9 mouse cellular contexts compared by ENCODE assay signal in genomic region chr12:105727964-105728363, GRCm38 (mm10). TPM values are rescaled to one million over a fixed set of nuclear protein-coding genes. Genes with fewer than 3 reads are reported as not detected.
DNase-seq lines count a peak whose midpoint lies in the region; ATAC-seq lines count a peak whose summit lies in the region.
"Had no signal": no experiment of that assay in that cellular context is flagged by ENCODE, and none has a peak within 500 bp of the region (broad histone marks: within the 10 kb centered on the region; RNA-seq: fewer than 3 reads in every experiment).

No protein-coding gene starts in this region.

- H3K27ac ChIP-seq in kidney, embryonic 16.5 days (ENCODE audit: low read length), result no peak overlapping the region
- H3K27ac ChIP-seq: limb, embryonic 13.5 days had no signal

- H3K27me3 ChIP-seq in kidney, embryonic 16.5 days (ENCODE audit: insufficient read depth, low read length), result no peaks in the 10 kb centered on the region
- H3K27me3 ChIP-seq: limb, embryonic 13.5 days had no signal

- no peak overlapping the region for H3K4me2 ChIP-seq in kidney, embryonic 16.5 days (replicated peaks; ENCODE audit: low read depth, low read length)
- H3K4me2 ChIP-seq: limb, embryonic 13.5 days had no signal

- intact Hi-C loops in gastrocnemius, postnatal 36 days (cut with DNase I), result loop anchor here (5.0 kb wide), 1 partner anchor 231 kb away; no protein-coding TSS in a partner anchor

- H3K36me3 ChIP-seq in kidney, embryonic 16.5 days (ENCODE audit: insufficient read depth, low read length), result no peaks in the 10 kb centered on the region
- H3K36me3 ChIP-seq: limb, embryonic 13.5 days had no signal

- H3K9ac ChIP-seq in kidney, embryonic 16.5 days (replicated peaks; ENCODE audit: low read length), result no peak overlapping the region
- H3K9ac ChIP-seq: limb, embryonic 13.5 days had no signal

- WGBS in kidney, embryonic 16.5 days, result 28% methylated on average over 8 of the region's 8 CpGs

- H3K4me3 ChIP-seq in kidney, embryonic 16.5 days (ENCODE audit: low read length), result no peak overlapping the region
- H3K4me3 ChIP-seq: erythroblast, embryonic 14.5 days; limb, embryonic 13.5 days had no signal

- DNase-seq in kidney, adult 9 months, result peak; percentile 45
- peak; percentile 71 for DNase-seq in ES-CJ7 (ENCODE audit: low read depth, low spot score)
- DNase-seq in ZHBTc4 (ENCODE audit: low read depth, low spot score), result peak; percentile 76
- DNase-seq in gastrocnemius, postnatal 36 days, result no peak

- no peaks in the 10 kb centered on the region for H3K4me1 ChIP-seq in kidney, embryonic 16.5 days (ENCODE audit: insufficient read depth, low read length)

- H3K9me3 ChIP-seq in kidney, embryonic 16.5 days (ENCODE audit: low read length), result no peaks in the 10 kb centered on the region
- H3K9me3 ChIP-seq: limb, embryonic 13.5 days had no signal

- ATAC-seq in kidney, embryonic 16.5 days (ENCODE audit: low FRiP score, low TSS enrichment), result no peak
- ATAC-seq in granulocyte monocyte progenitor cell, adult 5-6 weeks (replicated peaks; ENCODE audit: poor library complexity, severe bottlenecking), result peak; percentile 61
- peak; percentile 40 for ATAC-seq in megakaryocyte progenitor cell, adult 5-6 weeks (replicated peaks; ENCODE audit: poor library complexity)

RNA-seq across cellular contexts. Expression of gene Ak7, which starts 22.2 kb away (rescaled TPM):
- polyA plus RNA-seq in kidney, embryonic 16.5 days (2015; fragmentation: Nextera tagmentation; extraction: Ambion mirVana), result 1.1 and 1.4 TPM in 2 replicates
- total RNA-seq in granulocyte monocyte progenitor cell, adult 5-6 weeks (2014; fragmentation: Nextera tagmentation), result 0.21 TPM in 1 of 2 replicates, not detected in the other
- not detected in 2 replicates for total RNA-seq in granulocyte monocyte progenitor cell, adult 5-6 weeks (2017)
- not detected in 2 replicates for total RNA-seq in megakaryocyte progenitor cell, adult 5-6 weeks (2015)
- 0.10 TPM in 1 of 2 replicates, not detected in the other for total RNA-seq in megakaryocyte progenitor cell, adult 5-6 weeks (2017)
- not detected for total RNA-seq in gastrocnemius, postnatal 36 days (2021)
- polyA plus RNA-seq: erythroblast, embryonic 14.5 days had no signal

RNA-seq across cellular contexts. Expression of gene Atg2b, which starts 43.0 kb away (rescaled TPM):
- polyA plus RNA-seq in kidney, embryonic 16.5 days (2015; fragmentation: Nextera tagmentation; extraction: Ambion mirVana), result 12.3 and 12.4 TPM in 2 replicates
- 38.3 and 40.6 TPM in 2 replicates for total RNA-seq in granulocyte monocyte progenitor cell, adult 5-6 weeks (2014; fragmentation: Nextera tagmentation)
- total RNA-seq in granulocyte monocyte progenitor cell, adult 5-6 weeks (2017), result 18.9 and 21.2 TPM in 2 replicates
- 24.0 and 34.3 TPM in 2 replicates for total RNA-seq in megakaryocyte progenitor cell, adult 5-6 weeks (2015)
- 20.2 and 27.1 TPM in 2 replicates for total RNA-seq in megakaryocyte progenitor cell, adult 5-6 weeks (2017)
- total RNA-seq in gastrocnemius, postnatal 36 days (2021), result 10 to 100 TPM; 15.0 to 16.7 TPM

RNA-seq across cellular contexts. Expression of gene Gskip, which starts 43.3 kb away (rescaled TPM):
- polyA plus RNA-seq in kidney, embryonic 16.5 days (2015; fragmentation: Nextera tagmentation; extraction: Ambion mirVana), result 29.4 and 30.0 TPM in 2 replicates
- 12.5 and 16.3 TPM in 2 replicates for total RNA-seq in granulocyte monocyte progenitor cell, adult 5-6 weeks (2014; fragmentation: Nextera tagmentation)
- total RNA-seq in granulocyte monocyte progenitor cell, adult 5-6 weeks (2017), result 10.4 and 15.7 TPM in 2 replicates
- 16.8 and 23.4 TPM in 2 replicates for total RNA-seq in megakaryocyte progenitor cell, adult 5-6 weeks (2015)
- total RNA-seq in megakaryocyte progenitor cell, adult 5-6 weeks (2017), result 11.7 and 14.6 TPM in 2 replicates
- total RNA-seq in gastrocnemius, postnatal 36 days (2021), result 1 to 10 TPM; 5.1 to 5.6 TPM

RNA-seq across cellular contexts. Expression of gene Papola, which starts 56.5 kb away (rescaled TPM):
- 191 and 197 TPM in 2 replicates for polyA plus RNA-seq in kidney, embryonic 16.5 days (2015; fragmentation: Nextera tagmentation; extraction: Ambion mirVana)
- 143 and 209 TPM in 2 replicates for total RNA-seq in granulocyte monocyte progenitor cell, adult 5-6 weeks (2014; fragmentation: Nextera tagmentation)
- total RNA-seq in granulocyte monocyte progenitor cell, adult 5-6 weeks (2017), result 111 and 138 TPM in 2 replicates
- total RNA-seq in megakaryocyte progenitor cell, adult 5-6 weeks (2015), result 223 and 232 TPM in 2 replicates
- total RNA-seq in megakaryocyte progenitor cell, adult 5-6 weeks (2017), result 104 and 140 TPM in 2 replicates
- 10 to 100 TPM; 61.5 to 69.4 TPM for total RNA-seq in gastrocnemius, postnatal 36 days (2021)

Comparison
In these comparisons a context has a peak if more than half of its experiments do, and no peak if none do; other contexts are left out.
1. DNase-seq: peak in kidney, adult 9 months (single experiment), ES-CJ7 (single experiment) and ZHBTc4 (single experiment); none in gastrocnemius, postnatal 36 days (0 of 2).